Mouse (Mus musculus) testis, postnatal 14 days (tissue): ENCODE results near the gene Fgfr2.
"Not testable (repeated sequence)": the region's sequence is repeated elsewhere in the genome, so short reads cannot be mapped to it uniquely, and the experiment has no call there.

ENCODE experiments used
- DNase-seq: peaks from one replicate; pipeline ENCODE4 v3.0.0; 2021; ENCODE audit warnings: low spot score

Fgfr2 gene

GRCm38 (mm10) chr7:133120221-133120751, 2.9 kb downstream of the Fgfr2 start:
- DNase-seq, result no peak

GRCm38 (mm10) chr7:133117815-133118214, 5.3 kb downstream of the Fgfr2 start:
- DNase-seq, result no peak

- DNase-seq, result no peak
Measured at GRCm38 (mm10) chr7:133116542-133116941, 6.6 kb downstream of the Fgfr2 start.

GRCm38 (mm10) chr7:133115886-133116285, 7.3 kb downstream of the Fgfr2 start:
- DNase-seq, result peak; percentile 22

GRCm38 (mm10) chr7:133114847-133115470, 8.2 kb downstream of the Fgfr2 start:
- DNase-seq, result peak; percentile 62

GRCm38 (mm10) chr7:133113185-133113895, 9.8 kb downstream of the Fgfr2 start:
- DNase-seq, result no peak

GRCm38 (mm10) chr7:133112351-133112831, 10.8 kb downstream of the Fgfr2 start:
- DNase-seq, result no peak

GRCm38 (mm10) chr7:133109442-133109841, 13.7 kb downstream of the Fgfr2 start:
- no peak for DNase-seq

GRCm38 (mm10) chr7:133108695-133109094, 14.5 kb downstream of the Fgfr2 start:
- DNase-seq, result no peak

- DNase-seq, result no peak
Measured at GRCm38 (mm10) chr7:133102578-133102977, 20.6 kb downstream of the Fgfr2 start.

GRCm38 (mm10) chr7:133101070-133101469, 22.1 kb downstream of the Fgfr2 start:
- DNase-seq, result no peak

GRCm38 (mm10) chr7:133100178-133100577, 23.0 kb downstream of the Fgfr2 start:
- no peak for DNase-seq

- DNase-seq, result peak; percentile 45
Measured at GRCm38 (mm10) chr7:133099266-133099665, 23.9 kb downstream of the Fgfr2 start.

GRCm38 (mm10) chr7:133098118-133098793, 24.9 kb downstream of the Fgfr2 start:
- DNase-seq, result no peak

- not testable (repeated sequence) for DNase-seq
Measured at GRCm38 (mm10) chr7:133095610-133096009, 27.5 kb downstream of the Fgfr2 start.

- DNase-seq, result no peak
Measured at GRCm38 (mm10) chr7:133094711-133095495, 28.2 kb downstream of the Fgfr2 start.

- DNase-seq, result no peak
Measured at GRCm38 (mm10) chr7:133094161-133094560, 29.0 kb downstream of the Fgfr2 start.

GRCm38 (mm10) chr7:133093731-133094130, 29.4 kb downstream of the Fgfr2 start:
- DNase-seq, result no peak

GRCm38 (mm10) chr7:133090641-133091040, 32.5 kb downstream of the Fgfr2 start:
- no peak for DNase-seq

- no peak for DNase-seq
Measured at GRCm38 (mm10) chr7:133089621-133090260, 33.4 kb downstream of the Fgfr2 start.

GRCm38 (mm10) chr7:133088830-133089261, 34.3 kb downstream of the Fgfr2 start:
- peak; percentile 58 for DNase-seq
